Mouse (Mus musculus): ENCODE measurements around the gene Rpl36a-ps1. TPM values are rescaled to one million over a fixed set of nuclear protein-coding genes. Genes with fewer than 3 reads are reported as not detected.
A peak's percentile ranks its signal among the peaks of the same experiment; 100 is the strongest.

Rpl36a-ps1 gene
- polyA plus RNA-seq, 1 experiment from 2014 or later: 0.78 TPM

- peak; percentile 37 for ATAC-seq (ENCODE audit: low FRiP score)
- DNase-seq (ENCODE audit: low spot score): no peak
These were observed 35.9 kb upstream of the Rpl36a-ps1 start for GRCm38 (mm10) chr14:99029987-99030386.

GRCm38 (mm10) chr14:99022346-99023086 lies 28.4 kb upstream of the Rpl36a-ps1 start:
- Histone ChIP-seq H3K9ac (peak overlapping the region; percentile 35; the same call in 1 of the 2 replicates), H3K4me1 (replicated peaks; ENCODE audit: control insufficient read depth, insufficient read depth, low read length) (no peaks in the 10 kb centered on the region), H3K4me3 (replicated peaks; ENCODE audit: low read length) (peak overlapping the region; percentile 25), H3K4me2 (replicated peaks) (peak overlapping the region; percentile 49), H3K9me3 (ENCODE audit: control insufficient read depth, low read length) (peaks cover 5% of the 10 kb centered on the region; the same call in 1 of the 2 replicates), H3K27ac (no peak overlapping the region), H3K36me3 (replicated peaks; ENCODE audit: control insufficient read depth, insufficient read depth) (no peaks in the 10 kb centered on the region), H3K27me3 (ENCODE audit: control insufficient read depth, insufficient read depth, low read length) (no peaks in the 10 kb centered on the region)
- 43% methylated on average over 12 of the region's 12 CpGs for WGBS
- ATAC-seq (ENCODE audit: low FRiP score): peak; percentile 54; the same call in 1 of the 2 replicates
- peak; percentile 82 for DNase-seq (ENCODE audit: low spot score)

More at GRCm38 (mm10) chr14:99029987-99030386, 35.9 kb upstream of the Rpl36a-ps1 start:
- peaks cover 11% of the 10 kb centered on the region for H3K36me3 ChIP-seq (replicated peaks; ENCODE audit: control insufficient read depth, insufficient read depth)
- 0 out of 2 replicates have a peak overlapping the region, but pooled peaks have one; percentile 5 for H3K27ac ChIP-seq
- no peaks in the 10 kb centered on the region for H3K27me3 ChIP-seq (ENCODE audit: control insufficient read depth, insufficient read depth, low read length)
- 82% methylated on average over 5 of the region's 5 CpGs for WGBS
- H3K4me1 ChIP-seq (replicated peaks; ENCODE audit: control insufficient read depth, insufficient read depth, low read length): peaks cover 8% of the 10 kb centered on the region; the same call in 1 of the 2 replicates
- no peak overlapping the region for H3K9ac ChIP-seq
- H3K4me3 ChIP-seq (replicated peaks; ENCODE audit: low read length): no peak overlapping the region
- peaks cover 5% of the 10 kb centered on the region; the same call in 1 of the 2 replicates for H3K9me3 ChIP-seq (ENCODE audit: control insufficient read depth, low read length)
- H3K4me2 ChIP-seq (replicated peaks): no peak overlapping the region

GRCm38 (mm10) chr14:99019136-99019808 lies 25.2 kb upstream of the Rpl36a-ps1 start:
- no peak overlapping the region for H3K27ac ChIP-seq
- no peak for DNase-seq (ENCODE audit: low spot score)
- no peak overlapping the region for H3K4me2 ChIP-seq (replicated peaks)
- H3K4me1 ChIP-seq (replicated peaks; ENCODE audit: control insufficient read depth, insufficient read depth, low read length): no peaks in the 10 kb centered on the region
- no peak for ATAC-seq (ENCODE audit: low FRiP score)
- no peaks in the 10 kb centered on the region for H3K9me3 ChIP-seq (ENCODE audit: control insufficient read depth, low read length)
- no peak overlapping the region for H3K9ac ChIP-seq
- H3K4me3 ChIP-seq (replicated peaks; ENCODE audit: low read length): no peak overlapping the region
- WGBS: 61% methylated on average over 10 of the region's 10 CpGs
- H3K27me3 ChIP-seq (ENCODE audit: control insufficient read depth, insufficient read depth, low read length): no peaks in the 10 kb centered on the region
- H3K36me3 ChIP-seq (replicated peaks; ENCODE audit: control insufficient read depth, insufficient read depth): no peaks in the 10 kb centered on the region

- Histone ChIP-seq H3K4me1 (replicated peaks; ENCODE audit: control insufficient read depth, insufficient read depth, low read length) (no peaks in the 10 kb centered on the region), H3K9me3 (ENCODE audit: control insufficient read depth, low read length) (no peaks in the 10 kb centered on the region), H3K36me3 (replicated peaks; ENCODE audit: control insufficient read depth, insufficient read depth) (no peaks in the 10 kb centered on the region), H3K4me2 (replicated peaks) (no peak overlapping the region), H3K27ac (no peak overlapping the region), H3K9ac (no peak overlapping the region), H3K27me3 (ENCODE audit: control insufficient read depth, insufficient read depth, low read length) (no peaks in the 10 kb centered on the region), H3K4me3 (replicated peaks; ENCODE audit: low read length) (no peak overlapping the region)
- DNase-seq (ENCODE audit: low spot score) (no peak), ATAC-seq (ENCODE audit: low FRiP score) (no peak)
- WGBS: 79% methylated on average over 7 of the region's 7 CpGs
These were observed 24.6 kb upstream of the Rpl36a-ps1 start for GRCm38 (mm10) chr14:99018691-99019090.

GRCm38 (mm10) chr14:99010920-99011313 lies 16.8 kb upstream of the Rpl36a-ps1 start:
- 70% methylated on average over 2 of the region's 2 CpGs for WGBS
- ATAC-seq (ENCODE audit: low FRiP score): no peak
- Histone ChIP-seq H3K36me3 (replicated peaks; ENCODE audit: control insufficient read depth, insufficient read depth) (no peaks in the 10 kb centered on the region), H3K4me2 (replicated peaks) (no peak overlapping the region), H3K4me1 (replicated peaks; ENCODE audit: control insufficient read depth, insufficient read depth, low read length) (no peaks in the 10 kb centered on the region), H3K9ac (no peak overlapping the region), H3K27me3 (ENCODE audit: control insufficient read depth, insufficient read depth, low read length) (no peaks in the 10 kb centered on the region), H3K27ac (no peak overlapping the region), H3K9me3 (ENCODE audit: control insufficient read depth, low read length) (no peaks in the 10 kb centered on the region), H3K4me3 (replicated peaks; ENCODE audit: low read length) (no peak overlapping the region)
- no peak for DNase-seq (ENCODE audit: low spot score)

- 63% methylated on average over 8 of the region's 8 CpGs for WGBS
- Histone ChIP-seq H3K9me3 (ENCODE audit: control insufficient read depth, low read length) (no peaks in the 10 kb centered on the region), H3K36me3 (replicated peaks; ENCODE audit: control insufficient read depth, insufficient read depth) (no peaks in the 10 kb centered on the region), H3K9ac (no peak overlapping the region), H3K27ac (no peak overlapping the region), H3K27me3 (ENCODE audit: control insufficient read depth, insufficient read depth, low read length) (no peaks in the 10 kb centered on the region), H3K4me2 (replicated peaks) (no peak overlapping the region), H3K4me1 (replicated peaks; ENCODE audit: control insufficient read depth, insufficient read depth, low read length) (no peaks in the 10 kb centered on the region), H3K4me3 (replicated peaks; ENCODE audit: low read length) (no peak overlapping the region)
- DNase-seq (ENCODE audit: low spot score) (no peak), ATAC-seq (ENCODE audit: low FRiP score) (no peak)
These were observed 16.3 kb upstream of the Rpl36a-ps1 start for GRCm38 (mm10) chr14:99010224-99010919.

GRCm38 (mm10) chr14:98992482-98992881 lies 1.6 kb downstream of the Rpl36a-ps1 start:
- 86% methylated on average over 2 of the region's 2 CpGs for WGBS
- ATAC-seq (ENCODE audit: low FRiP score) (no peak), DNase-seq (ENCODE audit: low spot score) (no peak)
- peaks cover 4% of the 10 kb centered on the region; the same call in 1 of the 2 replicates for H3K9me3 ChIP-seq (ENCODE audit: control insufficient read depth, low read length)
- no peaks in the 10 kb centered on the region for H3K36me3 ChIP-seq (replicated peaks; ENCODE audit: control insufficient read depth, insufficient read depth)
- no peaks in the 10 kb centered on the region for H3K27me3 ChIP-seq (ENCODE audit: control insufficient read depth, insufficient read depth, low read length)
- H3K27ac ChIP-seq: no peak overlapping the region
- no peak overlapping the region for H3K4me3 ChIP-seq (replicated peaks; ENCODE audit: low read length)
- H3K4me1 ChIP-seq (replicated peaks; ENCODE audit: control insufficient read depth, insufficient read depth, low read length): no peaks in the 10 kb centered on the region
- no peak overlapping the region for H3K4me2 ChIP-seq (replicated peaks)
- H3K9ac ChIP-seq: no peak overlapping the region

GRCm38 (mm10) chr14:98990636-98991035 lies 3.5 kb downstream of the Rpl36a-ps1 start:
- no peak overlapping the region for H3K9ac ChIP-seq
- no peak for ATAC-seq (ENCODE audit: low FRiP score)
- 78% methylated on average over 3 of the region's 3 CpGs for WGBS

GRCm38 (mm10) chr14:98989818-98990217 lies 4.3 kb downstream of the Rpl36a-ps1 start:
- H3K9me3 ChIP-seq (ENCODE audit: control insufficient read depth, low read length): no peaks in the 10 kb centered on the region
- ATAC-seq (ENCODE audit: low FRiP score): no peak
- no peaks in the 10 kb centered on the region for H3K4me1 ChIP-seq (replicated peaks; ENCODE audit: control insufficient read depth, insufficient read depth, low read length)
- H3K27me3 ChIP-seq (ENCODE audit: control insufficient read depth, insufficient read depth, low read length): no peaks in the 10 kb centered on the region
- no peak overlapping the region for H3K4me3 ChIP-seq (replicated peaks; ENCODE audit: low read length)
- H3K4me2 ChIP-seq (replicated peaks): no peak overlapping the region
- no peaks in the 10 kb centered on the region for H3K36me3 ChIP-seq (replicated peaks; ENCODE audit: control insufficient read depth, insufficient read depth)
- no peak overlapping the region for H3K27ac ChIP-seq
- DNase-seq (ENCODE audit: low spot score): no peak
- 47% methylated on average over 3 of the region's 3 CpGs for WGBS
- H3K9ac ChIP-seq: no peak overlapping the region

More at GRCm38 (mm10) chr14:98990636-98991035, 3.5 kb downstream of the Rpl36a-ps1 start:
- DNase-seq (ENCODE audit: low spot score): no peak
- H3K4me1 ChIP-seq (replicated peaks; ENCODE audit: control insufficient read depth, insufficient read depth, low read length): no peaks in the 10 kb centered on the region
- no peaks in the 10 kb centered on the region for H3K36me3 ChIP-seq (replicated peaks; ENCODE audit: control insufficient read depth, insufficient read depth)
- no peak overlapping the region for H3K4me3 ChIP-seq (replicated peaks; ENCODE audit: low read length)
- no peaks in the 10 kb centered on the region for H3K9me3 ChIP-seq (ENCODE audit: control insufficient read depth, low read length)
- H3K27ac ChIP-seq: no peak overlapping the region
- H3K27me3 ChIP-seq (ENCODE audit: control insufficient read depth, insufficient read depth, low read length): no peaks in the 10 kb centered on the region
- H3K4me2 ChIP-seq (replicated peaks): no peak overlapping the region

Measured in hindbrain, embryonic 14.5 days (tissue).